Mouse (Mus musculus): ENCODE results near the gene Rgp1. TPM values are rescaled to one million over a fixed set of nuclear protein-coding genes. Genes with fewer than 3 reads are reported as not detected.
"Not testable (repeated sequence)": the region's sequence is repeated elsewhere in the genome, so short reads cannot be mapped to it uniquely, and the experiment has no call there.

The Rgp1 gene
- polyA plus RNA-seq (2015; fragmentation: Nextera tagmentation; extraction: Ambion mirVana): 24.8 and 25.7 TPM in 2 replicates

DNA sequence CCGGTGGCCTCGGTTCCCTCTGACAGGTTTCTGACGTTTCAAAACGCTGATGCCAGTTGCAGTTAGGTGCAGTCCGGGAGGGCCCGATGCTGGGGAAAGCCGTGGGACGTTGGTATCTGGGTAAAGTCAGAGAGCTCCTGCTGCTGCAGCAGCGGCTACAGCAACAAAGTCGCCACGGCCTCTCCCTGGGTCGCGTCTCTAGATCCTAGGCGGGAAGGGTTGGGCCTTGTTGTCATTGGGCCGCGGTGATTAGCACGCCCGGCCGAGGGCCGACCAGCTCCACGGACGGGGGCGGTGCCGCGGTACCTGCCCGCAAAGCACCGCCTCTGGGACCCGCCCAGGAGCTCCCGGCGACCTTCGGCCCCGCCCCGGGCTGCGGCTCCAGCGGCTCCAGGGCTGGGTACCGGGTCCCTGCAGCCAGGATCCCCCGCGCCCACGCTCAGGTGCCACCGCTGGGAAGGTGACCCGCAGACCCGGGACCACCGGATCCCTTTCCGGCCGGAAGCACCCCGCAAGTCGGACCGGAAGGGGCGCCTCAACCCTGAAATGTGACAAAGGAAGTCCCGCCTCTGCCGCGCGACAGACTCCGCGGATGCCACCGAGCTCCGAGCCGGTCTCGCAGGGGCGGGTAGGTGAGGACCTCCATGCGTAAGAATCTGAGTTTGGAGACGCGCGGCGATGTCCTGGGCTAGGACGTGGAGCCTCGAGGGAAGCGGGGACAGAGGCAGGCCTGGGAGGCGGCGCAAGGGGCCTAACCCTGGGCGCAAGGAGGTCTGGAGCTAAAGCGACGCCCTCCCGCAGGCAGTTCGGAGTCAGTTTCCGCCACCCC lies at the start of gene Rgp1, which contains the start of gene Gba2:
Gene Rgp1 (plus strand): TSS at position 340 of the 829 bp plus-strand sequence.
Gene Gba2 (minus strand): TSS at position 498 of the 829 bp plus-strand sequence.
- Histone ChIP-seq H3K9ac (peak within 1 kb of the TSS; percentile 81), H3K27me3 (replicated peaks) (no peaks in the 10 kb centered on the region), H3K4me2 (peak within 1 kb of the TSS; percentile 96), H3K36me3 (replicated peaks) (peaks cover 26% of the 10 kb centered on the region), H3K4me1 (peaks cover 47% of the 10 kb centered on the region), H3K4me3 (peak within 1 kb of the TSS; percentile 89), H3K9me3 (no peaks in the 10 kb centered on the region), H3K27ac (peak within 1 kb of the TSS; percentile 87)
- ATAC-seq (replicated peaks): peak; percentile 88
- WGBS: under 1% methylated on average over 74 of the region's 76 CpGs

DNA sequence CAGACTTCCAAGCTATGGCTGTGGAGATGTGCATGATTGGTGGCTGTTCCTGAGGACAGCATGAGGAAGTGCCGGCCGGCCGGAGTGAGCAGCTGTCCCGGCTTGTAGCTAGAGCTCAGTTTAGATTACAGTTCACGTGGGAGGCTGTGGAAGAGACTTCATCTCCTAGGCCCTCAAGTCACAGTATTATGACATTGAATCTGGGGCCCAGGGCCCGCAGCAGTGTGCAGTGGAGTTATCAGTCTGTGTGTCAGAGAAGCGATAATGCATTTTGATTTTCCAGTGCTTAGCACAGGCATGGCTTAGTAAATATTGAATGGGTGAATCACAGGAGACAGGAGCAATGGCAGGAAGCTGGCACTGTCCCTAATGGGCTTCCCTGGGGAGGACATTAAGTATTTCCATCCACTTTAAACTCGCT lies 48.4 kb upstream of the Rgp1 start:
- Histone ChIP-seq H3K9me3 (no peaks in the 10 kb centered on the region), H3K27ac (no peak overlapping the region), H3K9ac (no peak overlapping the region), H3K27me3 (replicated peaks) (peaks cover 5% of the 10 kb centered on the region), H3K4me1 (no peaks in the 10 kb centered on the region), H3K4me2 (no peak overlapping the region), H3K36me3 (replicated peaks) (peaks cover 32% of the 10 kb centered on the region), H3K4me3 (no peak overlapping the region)
- ATAC-seq (replicated peaks): no peak
- WGBS: 78% methylated on average over 8 of the region's 8 CpGs

DNA sequence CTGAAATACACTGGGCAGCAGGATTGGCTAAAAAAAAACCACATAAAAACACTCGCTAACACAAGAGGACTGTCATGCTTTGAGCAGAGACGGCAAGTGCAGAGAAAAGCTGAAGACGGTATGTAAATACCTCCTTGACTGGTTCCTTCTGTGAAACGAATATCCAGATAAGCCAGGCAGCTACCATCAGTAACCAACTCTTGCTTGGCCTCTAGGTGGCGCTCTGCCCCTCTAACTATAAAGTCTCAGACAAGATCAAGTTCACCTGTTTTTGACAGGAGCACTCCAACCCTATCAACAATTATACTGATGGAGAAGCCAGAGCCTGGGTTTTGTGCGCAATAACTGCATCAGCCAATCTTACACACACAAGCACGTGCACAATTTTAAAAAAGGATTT lies 47.9 kb upstream of the Rgp1 start:
- WGBS: 23% methylated on average over 7 of the region's 7 CpGs
- H3K4me2 ChIP-seq: no peak overlapping the region
- peaks cover under 1% of the 10 kb centered on the region for H3K27me3 ChIP-seq (replicated peaks)
- H3K4me1 ChIP-seq: no peaks in the 10 kb centered on the region
- no peaks in the 10 kb centered on the region for H3K9me3 ChIP-seq
- no peak overlapping the region for H3K27ac ChIP-seq
- H3K4me3 ChIP-seq: no peak overlapping the region
- peaks cover 37% of the 10 kb centered on the region for H3K36me3 ChIP-seq (replicated peaks)
- ATAC-seq (replicated peaks): no peak
- H3K9ac ChIP-seq: no peak overlapping the region

DNA sequence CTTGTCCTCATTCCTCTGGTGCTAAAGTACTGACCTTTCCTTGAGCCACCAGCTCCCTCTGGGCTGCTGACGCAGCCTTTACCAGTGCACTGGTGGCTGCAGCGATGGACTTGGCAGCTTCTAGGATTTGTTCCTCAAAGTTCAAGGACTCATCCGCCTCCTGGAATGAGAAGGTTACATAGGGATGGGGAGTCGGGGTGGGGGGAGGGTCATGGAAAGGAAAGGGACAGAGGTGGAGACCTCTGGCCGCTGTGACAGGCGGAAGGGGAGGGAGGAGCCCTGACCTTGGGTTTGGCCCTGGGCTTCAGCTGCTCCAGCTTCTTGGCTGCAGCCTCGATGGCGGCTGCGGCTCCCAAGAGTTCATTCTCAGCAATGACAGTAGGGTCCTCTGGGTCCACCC lies 45.2 kb upstream of the Rgp1 start:
- 87% methylated on average over 9 of the region's 9 CpGs for WGBS
- H3K9me3 ChIP-seq: no peaks in the 10 kb centered on the region
- no peak overlapping the region for H3K4me3 ChIP-seq

DNA sequence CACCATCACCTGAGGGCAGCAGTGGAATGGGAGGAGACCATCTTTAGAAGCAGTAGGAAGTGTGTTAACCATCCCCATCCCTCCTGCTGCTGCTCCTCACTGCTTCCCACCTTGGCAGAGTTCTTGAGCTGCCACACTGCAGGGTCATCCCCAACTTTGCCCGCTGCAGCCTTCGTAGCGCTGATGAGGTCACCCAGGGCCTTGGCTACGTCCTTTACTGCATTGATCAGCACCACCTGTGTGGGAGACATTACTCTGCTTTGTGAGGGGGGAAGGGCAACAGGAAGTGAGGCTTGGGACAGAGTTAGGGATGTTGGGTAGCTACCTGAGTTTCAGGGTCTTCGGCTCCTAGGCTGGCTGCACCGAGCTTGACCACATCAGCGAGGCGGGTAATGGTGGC lies 42.9 kb upstream of the Rgp1 start:
- Histone ChIP-seq H3K27ac (no peak overlapping the region), H3K9ac (no peak overlapping the region), H3K4me3 (no peak overlapping the region), H3K4me2 (no peak overlapping the region), H3K9me3 (no peaks in the 10 kb centered on the region), H3K27me3 (replicated peaks) (no peaks in the 10 kb centered on the region), H3K36me3 (replicated peaks) (peaks cover 83% of the 10 kb centered on the region), H3K4me1 (no peaks in the 10 kb centered on the region)
- 97% methylated on average over 8 of the region's 8 CpGs for WGBS
- ATAC-seq (replicated peaks): no peak

More for the DNA sequence above, 45.2 kb upstream of the Rgp1 start:
- Histone ChIP-seq H3K9ac (no peak overlapping the region), H3K27me3 (replicated peaks) (no peaks in the 10 kb centered on the region), H3K36me3 (replicated peaks) (peaks cover 63% of the 10 kb centered on the region), H3K4me1 (no peaks in the 10 kb centered on the region), H3K4me2 (no peak overlapping the region), H3K27ac (no peak overlapping the region)
- ATAC-seq (replicated peaks): no peak

DNA sequence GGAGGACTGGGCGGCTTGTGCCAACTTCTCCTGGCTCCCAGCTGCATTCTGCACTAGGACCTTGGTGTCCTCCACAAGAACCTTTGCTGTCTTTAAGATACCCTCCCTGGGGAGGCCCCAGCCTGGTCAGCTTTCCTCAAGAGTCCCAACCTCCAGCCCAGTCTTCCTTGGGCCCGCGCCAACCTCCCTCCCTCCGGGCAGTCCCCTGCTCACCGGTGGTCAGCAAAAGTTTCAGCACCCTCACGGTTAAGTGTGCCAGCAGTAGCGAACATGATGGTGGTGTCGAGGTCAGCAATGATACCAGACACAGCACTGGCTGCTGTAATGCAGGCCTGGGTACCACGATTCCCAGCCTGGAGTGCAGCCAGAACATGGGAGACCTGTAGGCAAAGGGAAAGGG lies 42.5 kb upstream of the Rgp1 start:
- no peaks in the 10 kb centered on the region for H3K9me3 ChIP-seq
- H3K27ac ChIP-seq: no peak overlapping the region
- no peaks in the 10 kb centered on the region for H3K27me3 ChIP-seq (replicated peaks)
- peaks cover 82% of the 10 kb centered on the region for H3K36me3 ChIP-seq (replicated peaks)
- WGBS: 95% methylated on average over 9 of the region's 9 CpGs
- H3K4me1 ChIP-seq: no peaks in the 10 kb centered on the region
- H3K4me2 ChIP-seq: no peak overlapping the region
- no peak overlapping the region for H3K9ac ChIP-seq
- H3K4me3 ChIP-seq: no peak overlapping the region
- ATAC-seq (replicated peaks): no peak

DNA sequence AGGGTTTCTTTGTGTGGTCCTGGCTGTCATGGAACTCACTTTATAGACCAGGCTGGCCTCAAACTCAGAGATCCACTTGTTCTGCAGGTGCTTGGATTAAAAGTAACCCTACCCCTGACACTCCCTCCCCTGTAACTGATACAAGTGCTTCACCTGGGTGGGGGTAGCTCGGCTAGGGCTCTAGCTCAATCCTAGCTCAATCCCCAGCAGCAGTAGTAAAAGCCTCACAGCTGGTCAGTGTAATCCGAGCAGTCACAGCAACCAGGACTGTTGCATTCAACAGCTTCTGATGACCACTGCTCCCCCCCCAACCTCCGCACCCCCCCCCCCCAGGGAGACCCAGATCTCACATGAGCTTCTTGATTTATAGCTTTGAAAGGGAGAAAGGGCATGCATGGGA lies 36.5 kb upstream of the Rgp1 start:
- ATAC-seq (replicated peaks): no peak
- Histone ChIP-seq H3K4me2 (no peak overlapping the region), H3K4me1 (no peaks in the 10 kb centered on the region), H3K27me3 (replicated peaks) (no peaks in the 10 kb centered on the region), H3K9ac (no peak overlapping the region), H3K4me3 (no peak overlapping the region), H3K27ac (no peak overlapping the region), H3K36me3 (replicated peaks) (peaks cover 85% of the 10 kb centered on the region), H3K9me3 (no peaks in the 10 kb centered on the region)
- 77% methylated on average over 3 of the region's 3 CpGs for WGBS

DNA sequence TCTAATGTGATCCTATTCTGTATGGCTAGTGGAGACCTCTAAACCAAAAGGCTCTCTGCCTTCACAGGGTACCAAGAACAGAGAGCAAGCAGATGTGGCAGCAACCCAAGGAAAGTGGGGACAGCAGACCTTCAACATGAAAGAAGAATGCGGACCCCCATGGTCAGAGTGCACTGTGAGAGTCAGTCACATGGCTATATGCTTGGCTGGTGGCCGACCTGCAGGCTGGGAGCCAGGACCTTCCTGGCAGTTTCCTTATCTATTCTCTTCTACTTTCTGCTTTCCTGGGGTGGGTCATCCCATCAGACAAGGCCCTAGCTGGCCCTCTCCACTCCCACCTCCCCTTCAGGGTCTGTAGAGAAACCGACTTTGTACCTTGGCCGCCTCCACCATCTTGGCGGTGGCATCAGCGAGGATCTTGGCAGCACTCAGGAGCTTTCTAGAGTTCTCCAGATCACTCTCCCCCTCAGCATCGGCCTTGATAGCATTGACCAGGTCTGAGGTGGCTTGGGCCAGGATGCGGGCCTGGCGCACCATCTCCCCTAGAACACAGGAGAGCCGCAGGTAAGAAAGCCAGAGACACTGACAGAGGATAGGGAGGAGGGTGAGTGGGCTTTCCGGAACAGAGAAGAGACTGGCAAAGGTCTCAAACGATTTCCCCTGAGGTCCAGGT lies 32.0 kb upstream of the Rgp1 start:
- Histone ChIP-seq H3K4me3 (no peak overlapping the region), H3K9ac (no peak overlapping the region), H3K9me3 (no peaks in the 10 kb centered on the region), H3K4me2 (no peak overlapping the region), H3K27ac (no peak overlapping the region), H3K4me1 (no peaks in the 10 kb centered on the region), H3K36me3 (replicated peaks) (peaks cover 88% of the 10 kb centered on the region), H3K27me3 (replicated peaks) (no peaks in the 10 kb centered on the region)
- ATAC-seq (replicated peaks): no peak
- 91% methylated on average over 12 of the region's 12 CpGs for WGBS

DNA sequence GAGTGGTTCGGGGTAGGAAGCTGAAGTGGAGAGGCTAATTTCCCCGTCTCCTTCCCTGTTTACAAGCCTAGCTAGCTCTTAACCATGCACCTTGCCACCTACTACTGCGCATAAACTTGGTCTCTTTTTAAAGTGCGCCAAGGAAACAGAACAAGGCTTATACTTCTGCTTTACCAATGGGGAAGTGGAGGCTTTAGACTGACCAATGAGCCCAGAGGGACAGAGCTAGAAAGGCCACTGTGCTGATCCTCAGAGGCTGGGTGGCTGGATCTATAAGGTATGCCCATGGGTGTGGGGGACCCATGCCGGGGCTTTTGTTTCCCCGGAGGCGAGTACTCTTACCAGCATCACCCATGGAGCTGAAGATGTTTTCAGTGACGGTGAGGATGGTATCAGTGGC lies 31.4 kb upstream of the Rgp1 start:
- Histone ChIP-seq H3K27ac (no peak overlapping the region), H3K36me3 (replicated peaks) (peaks cover 88% of the 10 kb centered on the region), H3K9ac (no peak overlapping the region), H3K27me3 (replicated peaks) (no peaks in the 10 kb centered on the region), H3K9me3 (no peaks in the 10 kb centered on the region), H3K4me2 (no peak overlapping the region), H3K4me1 (no peaks in the 10 kb centered on the region), H3K4me3 (no peak overlapping the region)
- WGBS: 95% methylated on average over 8 of the region's 8 CpGs
- ATAC-seq (replicated peaks): no peak

DNA sequence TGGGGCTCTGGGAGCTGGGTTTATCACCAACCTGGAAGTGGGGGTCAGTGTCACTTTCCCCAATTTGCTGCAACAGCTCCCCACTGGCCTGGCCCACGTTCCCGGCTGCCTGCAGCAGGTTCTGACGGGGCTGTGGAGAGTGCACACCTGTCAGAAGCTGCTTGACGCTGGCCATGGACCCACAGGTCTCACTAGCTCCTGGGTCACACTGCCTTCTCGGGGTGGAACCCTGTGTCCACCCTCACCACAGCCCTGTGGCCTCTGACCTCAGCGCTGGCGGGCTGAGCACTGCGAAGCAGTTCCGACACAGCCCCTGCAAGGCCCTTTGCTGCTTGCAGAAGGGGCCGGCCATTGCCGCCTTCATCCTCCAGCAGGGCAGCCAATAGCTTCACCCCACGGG lies 29.5 kb upstream of the Rgp1 start:
- Histone ChIP-seq H3K27ac (no peak overlapping the region), H3K4me1 (no peaks in the 10 kb centered on the region), H3K36me3 (replicated peaks) (peaks cover 83% of the 10 kb centered on the region), H3K9ac (no peak overlapping the region), H3K4me3 (no peak overlapping the region), H3K9me3 (no peaks in the 10 kb centered on the region), H3K4me2 (no peak overlapping the region), H3K27me3 (replicated peaks) (no peaks in the 10 kb centered on the region)
- ATAC-seq (replicated peaks): no peak
- WGBS: 93% methylated on average over 12 of the region's 12 CpGs

DNA sequence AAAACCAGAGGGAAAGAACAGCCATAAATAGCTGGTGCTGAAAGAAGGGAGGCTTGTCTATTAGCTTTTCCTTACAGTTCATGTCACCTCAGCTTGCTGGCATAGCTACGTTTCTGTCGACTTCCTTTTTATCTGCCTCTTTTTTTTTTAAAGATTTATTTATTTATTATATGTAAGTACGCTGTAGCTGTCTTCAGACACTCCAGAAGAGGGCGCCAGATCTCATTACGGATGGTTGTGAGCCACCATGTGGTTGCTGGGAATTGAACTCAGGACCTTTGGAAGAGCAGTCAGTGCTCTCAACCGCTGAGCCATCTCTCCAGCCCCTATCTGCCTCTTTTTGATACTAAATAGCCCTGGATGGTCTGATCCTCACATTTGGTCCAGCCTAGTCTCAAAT lies 26.7 kb upstream of the Rgp1 start:
- not testable (repeated sequence) for H3K4me3 ChIP-seq; H3K27ac ChIP-seq; H3K9ac ChIP-seq; H3K9me3 ChIP-seq; H3K27me3 ChIP-seq (replicated peaks); H3K4me1 ChIP-seq; H3K4me2 ChIP-seq; ATAC-seq (replicated peaks)
- peaks cover 78% of the 10 kb centered on the region for H3K36me3 ChIP-seq (replicated peaks)
- WGBS: 90% methylated on average over 6 of the region's 6 CpGs

DNA sequence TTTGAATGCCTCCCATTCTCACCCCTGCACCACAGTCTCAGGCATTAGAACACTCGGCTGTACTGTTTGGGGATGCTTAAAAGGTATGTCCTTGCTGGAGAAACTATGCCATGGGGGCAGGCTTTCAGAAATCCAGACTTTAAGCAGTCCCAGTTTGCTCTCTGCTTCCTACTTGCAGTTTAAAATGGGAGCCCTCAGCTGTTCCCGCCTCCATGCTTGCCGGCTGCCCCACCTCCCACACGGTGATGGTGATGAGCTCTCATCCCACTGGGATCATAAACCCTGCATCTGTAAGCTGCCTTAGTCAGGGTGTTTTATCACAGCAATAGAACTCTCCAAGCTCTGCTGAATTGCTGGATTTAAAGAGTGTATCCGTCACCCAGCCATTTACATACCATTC lies 26.1 kb upstream of the Rgp1 start:
- Histone ChIP-seq H3K4me3 (no peak overlapping the region), H3K4me1 (no peaks in the 10 kb centered on the region), H3K4me2 (no peak overlapping the region), H3K27ac (no peak overlapping the region), H3K9ac (no peak overlapping the region), H3K27me3 (replicated peaks) (no peaks in the 10 kb centered on the region), H3K9me3 (no peaks in the 10 kb centered on the region), H3K36me3 (replicated peaks) (peaks cover 74% of the 10 kb centered on the region)
- WGBS: 93% methylated on average over 5 of the region's 5 CpGs
- no peak for ATAC-seq (replicated peaks)

DNA sequence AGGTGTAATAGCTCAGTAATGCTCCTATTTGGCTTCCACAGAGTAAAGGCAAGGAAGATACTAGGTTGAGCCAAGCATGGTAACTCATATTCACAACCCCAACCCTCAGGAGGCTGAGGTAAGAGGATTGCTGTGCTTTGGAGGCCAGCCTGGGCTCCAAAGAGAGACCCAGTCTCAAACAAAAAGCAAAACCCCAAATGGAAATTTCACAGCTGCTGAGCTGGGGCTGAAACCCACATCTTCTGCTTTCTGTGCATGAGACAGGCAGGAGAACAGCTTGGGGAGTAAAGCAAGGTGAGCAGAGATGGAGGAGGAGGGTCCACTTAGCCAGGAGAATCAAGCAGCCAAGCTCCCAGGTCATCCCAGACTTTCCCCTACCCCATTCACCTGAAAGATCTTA lies 24.6 kb upstream of the Rgp1 start:
- H3K27ac ChIP-seq: no peak overlapping the region
- H3K4me1 ChIP-seq: peaks cover 5% of the 10 kb centered on the region
- H3K27me3 ChIP-seq (replicated peaks): no peaks in the 10 kb centered on the region
- H3K9me3 ChIP-seq: no peaks in the 10 kb centered on the region
- no peak overlapping the region for H3K4me2 ChIP-seq
- H3K4me3 ChIP-seq: no peak overlapping the region
- H3K36me3 ChIP-seq (replicated peaks): peaks cover 61% of the 10 kb centered on the region
- no peak for ATAC-seq (replicated peaks)
- no peak overlapping the region for H3K9ac ChIP-seq

Data from midbrain, embryonic 15.5 days (tissue).